Comparison of ENCODE assay signal across 25 mouse cellular contexts in genomic region chr6:136954715-136955114, GRCm38 (mm10). TPM values are rescaled to one million over a fixed set of nuclear protein-coding genes. Genes with fewer than 3 reads are reported as not detected.
A peak's percentile ranks its signal among the peaks of the same experiment; 100 is the strongest.
DNase-seq lines count a peak whose midpoint lies in the region; ATAC-seq and TF ChIP-seq lines count a peak whose summit lies in the region.
"Had no signal": no experiment of that assay in that cellular context is flagged by ENCODE, and none has a peak within 500 bp of the region (broad histone marks: within the 10 kb centered on the region; RNA-seq: fewer than 3 reads in every experiment).

No protein-coding gene starts in this region.

- H3K36me3 ChIP-seq in liver, adult 2 months (ENCODE audit: control insufficient read depth, insufficient read depth, low read length): no peaks in the 10 kb centered on the region
- H3K36me3 ChIP-seq in liver, embryonic 11.5 days (ENCODE audit: control insufficient read depth, insufficient read depth, low read length): no peaks in the 10 kb centered on the region
- H3K36me3 ChIP-seq in liver, embryonic 16.5 days (ENCODE audit: control insufficient read depth, insufficient read depth): no peaks in the 10 kb centered on the region
- H3K36me3 ChIP-seq: embryonic facial prominence, embryonic 10.5 days; embryonic facial prominence, embryonic 12.5 days; forebrain, embryonic 15.5 days; G1E had no signal

- TF ChIP-seq POLR2A in liver, adult 2 months (IDR thresholded peaks at IDR 0.05; ENCODE audit: extremely low read depth, insufficient read depth, low read length): no peak

- H3K27ac ChIP-seq in liver, adult 2 months (replicated peaks; ENCODE audit: insufficient read depth, low read depth, low read length): no peak overlapping the region
- H3K27ac ChIP-seq in liver, embryonic 11.5 days (ENCODE audit: low read depth, low read length): no peak overlapping the region
- H3K27ac ChIP-seq in liver, embryonic 16.5 days (ENCODE audit: low read length): no peak overlapping the region
- H3K27ac ChIP-seq: embryonic facial prominence, embryonic 10.5 days; embryonic facial prominence, embryonic 12.5 days; forebrain, embryonic 13.5 days; forebrain, embryonic 15.5 days had no signal

- WGBS in liver, adult 2 months: 23% methylated on average over 8 of the region's 8 CpGs
- WGBS in liver, embryonic 11.5 days: 81% methylated on average over 8 of the region's 8 CpGs
- 62% methylated on average over 8 of the region's 8 CpGs for WGBS in liver, embryonic 16.5 days (ENCODE audit: insufficient replicate concordance)

- H3K9ac ChIP-seq in liver, adult 2 months (ENCODE audit: low read depth, low read length): no peak overlapping the region
- H3K9ac ChIP-seq in liver, embryonic 11.5 days (ENCODE audit: low read depth, low read length): no peak overlapping the region
- no peak overlapping the region for H3K9ac ChIP-seq in liver, embryonic 16.5 days (ENCODE audit: low read depth, low read length)
- H3K9ac ChIP-seq: embryonic facial prominence, embryonic 12.5 days; forebrain, embryonic 13.5 days; forebrain, embryonic 15.5 days; forebrain, postnatal 0 days had no signal

- no peak overlapping the region for H3K4me2 ChIP-seq in liver, embryonic 11.5 days
- H3K4me2 ChIP-seq in liver, embryonic 16.5 days (ENCODE audit: low read depth, low read length): no peak overlapping the region
- H3K4me2 ChIP-seq: embryonic facial prominence, embryonic 12.5 days; forebrain, embryonic 13.5 days; forebrain, embryonic 15.5 days had no signal

- no peaks in the 10 kb centered on the region; the same call in 1 of the 2 replicates for H3K27me3 ChIP-seq in liver, adult 2 months (ENCODE audit: control insufficient read depth, insufficient read depth, low read length)
- no peaks in the 10 kb centered on the region for H3K27me3 ChIP-seq in liver, embryonic 11.5 days (replicated peaks; ENCODE audit: control insufficient read depth, insufficient read depth, low read length)
- H3K27me3 ChIP-seq in liver, embryonic 16.5 days (ENCODE audit: control insufficient read depth, insufficient read depth, low read depth, low read length): no peaks in the 10 kb centered on the region
- H3K27me3 ChIP-seq: CH12.LX; embryonic facial prominence, embryonic 12.5 days; forebrain, embryonic 13.5 days; forebrain, embryonic 15.5 days; Patski had no signal

- no peak for ATAC-seq in liver, embryonic 11.5 days (replicated peaks; ENCODE audit: low FRiP score)
- ATAC-seq in liver, embryonic 16.5 days (ENCODE audit: low read depth): peak; percentile 63
- ATAC-seq in CD4-positive, CD25-positive, alpha-beta regulatory T cell, adult 4 months: no peak
- ATAC-seq: activated CD4-positive, CD25-positive, alpha-beta regulatory T cell, adult 4 months; forebrain, embryonic 13.5 days; forebrain, embryonic 15.5 days; forebrain, postnatal 0 days; Patski had no signal

- peaks cover 2% of the 10 kb centered on the region; the same call in 1 of the 2 replicates for H3K4me1 ChIP-seq in liver, adult 2 months (ENCODE audit: control insufficient read depth, insufficient read depth, low read length)
- H3K4me1 ChIP-seq in liver, embryonic 11.5 days (replicated peaks; ENCODE audit: control insufficient read depth, insufficient read depth, low read length): no peaks in the 10 kb centered on the region
- no peaks in the 10 kb centered on the region for H3K4me1 ChIP-seq in liver, embryonic 16.5 days (ENCODE audit: control insufficient read depth, low read depth, low read length)
- H3K4me1 ChIP-seq: embryonic facial prominence, embryonic 12.5 days; forebrain, embryonic 13.5 days; forebrain, embryonic 15.5 days had no signal

- peak; percentile 20 for DNase-seq in liver, adult 2 months (ENCODE audit: extremely low read depth, low read depth, low spot score)
- no peak for DNase-seq in liver, embryonic 11.5 days (ENCODE audit: low spot score)
- DNase-seq in liver: no peak
- DNase-seq: adrenal gland, adult 8-10 months; adrenal gland, postnatal 14 days; cerebellum, adult 11-12 months; cerebellum, adult 2 months; cerebellum, adult 9-10 months; cerebellum, postnatal 10 days; cerebellum, postnatal 25 days; forebrain, postnatal 0 days had no signal

- no peak overlapping the region for H3K4me3 ChIP-seq in liver, adult 2 months (ENCODE audit: insufficient read depth, low read depth, low read length)
- H3K4me3 ChIP-seq in liver, embryonic 11.5 days (ENCODE audit: low read depth, low read length): no peak overlapping the region
- H3K4me3 ChIP-seq in liver, embryonic 16.5 days (ENCODE audit: low read depth, low read length): no peak overlapping the region
- H3K4me3 ChIP-seq: embryonic facial prominence, embryonic 10.5 days; embryonic facial prominence, embryonic 12.5 days; forebrain, embryonic 13.5 days; forebrain, embryonic 15.5 days had no signal

- TF ChIP-seq CTCF in liver, adult 2 months (IDR thresholded peaks at IDR 0.05; ENCODE audit: low read depth, low read length): no peak

- no peaks in the 10 kb centered on the region for H3K79me2 ChIP-seq in liver, adult 2 months (ENCODE audit: control insufficient read depth, insufficient read depth, low read length)

- H3K9me3 ChIP-seq in liver, embryonic 11.5 days (ENCODE audit: control insufficient read depth, low read length): no peaks in the 10 kb centered on the region
- no peaks in the 10 kb centered on the region for H3K9me3 ChIP-seq in liver, embryonic 16.5 days (replicated peaks; ENCODE audit: control insufficient read depth, low read length)
- H3K9me3 ChIP-seq: embryonic facial prominence, embryonic 10.5 days; embryonic facial prominence, embryonic 12.5 days; forebrain, embryonic 13.5 days; forebrain, embryonic 15.5 days; G1E had no signal

RNA-seq across cellular contexts. Expression of gene Arhgdib, which starts 13.0 kb away (rescaled TPM):
- total RNA-seq in liver, adult 2 months (2014; rRNA removed): 5.3 and 7.7 TPM in 2 replicates
- polyA plus RNA-seq in liver, adult 2 months (2012; rRNA removed): 10.3 and 11.9 TPM in 2 replicates
- polyA plus RNA-seq in liver, embryonic 11.5 days (2014; fragmentation: Nextera tagmentation; extraction: Ambion mirVana): 181 and 183 TPM in 2 replicates
- polyA plus RNA-seq in liver, embryonic 16.5 days (2015; fragmentation: Nextera tagmentation; extraction: Ambion mirVana): 153 and 164 TPM in 2 replicates
- 1,000 to 10,000 TPM; 2,618 to 2,837 TPM for polyA plus RNA-seq in CD4-positive, CD25-positive, alpha-beta regulatory T cell, adult 4 months (2017; shearing (Covaris generic))

RNA-seq across cellular contexts. Expression of gene Pde6h, which starts 31.1 kb away (rescaled TPM):
- under 0.01 and 0.07 TPM in 2 replicates for total RNA-seq in liver, adult 2 months (2014; rRNA removed)
- polyA plus RNA-seq in liver, adult 2 months (2012; rRNA removed): 0.05 TPM in 1 of 2 replicates, not detected in the other
- not detected in 2 replicates for polyA plus RNA-seq in liver, embryonic 11.5 days (2014; fragmentation: Nextera tagmentation; extraction: Ambion mirVana)
- not detected in 2 replicates for polyA plus RNA-seq in liver, embryonic 16.5 days (2015; fragmentation: Nextera tagmentation; extraction: Ambion mirVana)
- under 1 TPM; 0.05 to 0.10 TPM for polyA plus RNA-seq in CD4-positive, CD25-positive, alpha-beta regulatory T cell, adult 4 months (2017; shearing (Covaris generic))
- total RNA-seq: adrenal gland, adult 18-20 months; adrenal gland, postnatal 36 days had no signal
- polyA plus RNA-seq: embryonic facial prominence, embryonic 10.5 days; embryonic facial prominence, embryonic 12.5 days; embryonic facial prominence, embryonic 14.5 days; forebrain, embryonic 11.5 days; forebrain, embryonic 13.5 days; forebrain, embryonic 15.5 days; G1E had no signal

RNA-seq across cellular contexts. Expression of gene Erp27, which starts 32.7 kb away (rescaled TPM):
- 0.40 and 1.8 TPM in 2 replicates for total RNA-seq in liver, adult 2 months (2014; rRNA removed)
- polyA plus RNA-seq in liver, adult 2 months (2012; rRNA removed): 0.37 and 0.55 TPM in 2 replicates
- 0.22 and 0.34 TPM in 2 replicates for polyA plus RNA-seq in liver, embryonic 11.5 days (2014; fragmentation: Nextera tagmentation; extraction: Ambion mirVana)
- polyA plus RNA-seq in liver, embryonic 16.5 days (2015; fragmentation: Nextera tagmentation; extraction: Ambion mirVana): 0.44 and 0.71 TPM in 2 replicates
- polyA plus RNA-seq in CD4-positive, CD25-positive, alpha-beta regulatory T cell, adult 4 months (2017; shearing (Covaris generic)): 1 to 10 TPM; 2.9 to 3.1 TPM
- total RNA-seq: adrenal gland, adult 18-20 months; adrenal gland, postnatal 14 days had no signal
- polyA plus RNA-seq: embryonic facial prominence, embryonic 10.5 days; forebrain, embryonic 11.5 days; G1E had no signal

Comparison
In these comparisons a context has a peak if more than half of its experiments do, and no peak if none do; other contexts are left out.
1. RNA of gene Arhgdib, which starts 13.0 kb away (polyA plus RNA-seq): 2,618 to 2,837 TPM in CD4-positive, CD25-positive, alpha-beta regulatory T cell, adult 4 months; 181 to 183 TPM in liver, embryonic 11.5 days, 153 to 164 TPM in liver, embryonic 16.5 days and 10.3 to 11.9 TPM in liver, adult 2 months; every median in the first group is over 10 times any median in the second.